Mouse (Mus musculus): ENCODE results near the gene Dnajb8. TPM values are rescaled to one million over a fixed set of nuclear protein-coding genes. Genes with fewer than 3 reads are reported as not detected.

Gene Dnajb8
- total and polyA plus RNA-seq, 2 experiments from 2014 or later: not detected

DNA sequence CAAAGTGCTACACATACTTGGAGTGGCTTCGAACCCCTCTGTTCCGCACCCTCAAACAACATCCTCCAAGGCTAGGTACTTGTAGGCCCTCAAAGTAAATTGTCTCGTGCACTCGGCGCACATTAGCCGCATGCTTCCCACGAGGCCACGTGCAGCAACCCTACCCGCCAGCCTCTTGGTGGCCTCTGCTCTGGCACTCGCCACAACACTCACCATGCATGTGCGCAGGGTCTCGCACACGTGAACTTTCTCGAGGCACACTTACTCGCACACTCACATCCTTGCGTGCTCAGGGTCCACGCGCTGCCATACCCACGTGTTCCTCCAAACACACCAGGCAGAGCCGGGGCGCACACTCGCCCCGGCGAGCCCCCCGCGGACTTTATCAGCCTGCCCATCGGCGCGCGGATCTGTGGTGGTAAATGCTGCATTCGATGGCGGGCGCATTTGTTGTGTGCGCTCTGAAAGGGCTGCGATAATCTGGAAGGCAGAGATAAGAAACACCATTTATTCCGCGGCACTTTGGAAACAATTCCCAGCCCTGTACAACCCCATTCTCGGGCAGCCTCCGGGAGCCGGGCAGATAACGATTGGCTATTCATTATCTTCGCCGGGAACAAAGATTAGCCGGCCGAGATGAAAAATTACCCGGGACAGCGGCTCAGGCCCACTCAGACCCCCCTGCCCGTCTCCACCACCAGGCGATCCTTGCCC lies 31.6 kb upstream of the Dnajb8 start:
- 6% methylated on average over 49 of the region's 49 CpGs for WGBS
- H3K27me3 ChIP-seq (ENCODE audit: insufficient read depth, low read length): peaks cover 63% of the 10 kb centered on the region
- H3K4me3 ChIP-seq (ENCODE audit: low read depth, low read length): no peak overlapping the region
- no peak for TF ChIP-seq CTCF (IDR thresholded peaks at IDR 0.05; ENCODE audit: low read depth)
- no peak overlapping the region for H3K27ac ChIP-seq (ENCODE audit: low read depth, low read length)
- no peaks in the 10 kb centered on the region for H3K9me3 ChIP-seq (ENCODE audit: low read length)
- no peak overlapping the region; the same call in 1 of the 2 replicates for H3K4me2 ChIP-seq (ENCODE audit: low read depth)
- 0 out of 2 replicates have a peak, but pooled peaks cover 7% of the 10 kb centered on the region for H3K4me1 ChIP-seq (ENCODE audit: insufficient read depth)
- H3K36me3 ChIP-seq (ENCODE audit: insufficient read depth): no peaks in the 10 kb centered on the region
- H3K9ac ChIP-seq: no peak overlapping the region
- ATAC-seq: no peak; the same call in 1 of the 2 replicates
- DNase-seq: peak; percentile 45

- no peaks in the 10 kb centered on the region for H3K9me3 ChIP-seq (ENCODE audit: low read length)
- WGBS: 34% methylated on average over 6 of the region's 6 CpGs
- H3K4me2 ChIP-seq (ENCODE audit: low read depth): no peak overlapping the region
- H3K4me3 ChIP-seq (ENCODE audit: low read depth, low read length): no peak overlapping the region
- H3K36me3 ChIP-seq (ENCODE audit: insufficient read depth): no peaks in the 10 kb centered on the region
- H3K9ac ChIP-seq: no peak overlapping the region
- DNase-seq: no peak
- H3K27ac ChIP-seq (ENCODE audit: low read depth, low read length): no peak overlapping the region
- H3K4me1 ChIP-seq (ENCODE audit: insufficient read depth): 0 out of 2 replicates have a peak, but pooled peaks cover 7% of the 10 kb centered on the region
- ATAC-seq: no peak
- no peak for TF ChIP-seq CTCF (IDR thresholded peaks at IDR 0.05; ENCODE audit: low read depth)
- peaks cover 68% of the 10 kb centered on the region for H3K27me3 ChIP-seq (ENCODE audit: insufficient read depth, low read length)
Measured at GRCm38 (mm10) chr6:88191024-88191365, 31.1 kb upstream of the Dnajb8 start.

DNA sequence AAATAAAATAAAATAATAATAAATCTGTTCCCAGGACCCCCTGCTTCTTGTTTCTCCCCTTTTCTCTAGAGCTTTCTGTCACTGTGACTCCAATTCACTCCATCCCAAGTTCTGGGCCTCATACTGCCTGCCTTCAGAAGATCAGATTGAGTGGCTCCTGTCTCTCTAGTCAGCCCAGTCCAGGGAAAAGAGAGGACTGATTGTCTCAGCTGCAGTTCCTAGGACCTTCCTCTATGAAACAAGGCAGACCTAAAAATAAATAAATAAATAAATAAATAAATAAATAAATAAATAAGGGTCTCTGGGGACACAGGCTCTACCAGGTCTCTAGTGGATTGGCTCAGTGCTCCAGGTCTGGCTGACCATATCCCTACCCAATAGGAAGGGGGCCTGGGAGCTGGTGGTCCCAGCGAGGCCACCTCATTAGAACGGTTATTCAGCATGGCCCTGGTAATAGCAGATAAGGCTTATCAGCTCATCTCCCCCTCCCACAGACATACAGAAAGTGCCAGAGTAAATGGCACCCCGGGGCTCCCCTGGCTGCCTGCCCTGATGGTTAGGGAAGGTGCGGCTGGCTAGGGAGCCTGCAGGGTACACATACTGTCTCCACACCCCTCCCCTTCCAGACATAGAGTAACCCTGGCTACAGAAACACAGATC lies 30.5 kb upstream of the Dnajb8 start:
- Histone ChIP-seq H3K9ac (no peak overlapping the region), H3K4me2 (ENCODE audit: low read depth) (no peak overlapping the region), H3K4me1 (ENCODE audit: insufficient read depth) (0 out of 2 replicates have a peak, but pooled peaks cover 7% of the 10 kb centered on the region), H3K27me3 (ENCODE audit: insufficient read depth, low read length) (peaks cover 73% of the 10 kb centered on the region), H3K27ac (ENCODE audit: low read depth, low read length) (no peak overlapping the region), H3K36me3 (ENCODE audit: insufficient read depth) (no peaks in the 10 kb centered on the region), H3K9me3 (ENCODE audit: low read length) (no peaks in the 10 kb centered on the region), H3K4me3 (ENCODE audit: low read depth, low read length) (no peak overlapping the region)
- ATAC-seq (no peak), DNase-seq (no peak)
- WGBS: 15% methylated on average over 4 of the region's 4 CpGs
- no peak for TF ChIP-seq CTCF (IDR thresholded peaks at IDR 0.05; ENCODE audit: low read depth)

DNA sequence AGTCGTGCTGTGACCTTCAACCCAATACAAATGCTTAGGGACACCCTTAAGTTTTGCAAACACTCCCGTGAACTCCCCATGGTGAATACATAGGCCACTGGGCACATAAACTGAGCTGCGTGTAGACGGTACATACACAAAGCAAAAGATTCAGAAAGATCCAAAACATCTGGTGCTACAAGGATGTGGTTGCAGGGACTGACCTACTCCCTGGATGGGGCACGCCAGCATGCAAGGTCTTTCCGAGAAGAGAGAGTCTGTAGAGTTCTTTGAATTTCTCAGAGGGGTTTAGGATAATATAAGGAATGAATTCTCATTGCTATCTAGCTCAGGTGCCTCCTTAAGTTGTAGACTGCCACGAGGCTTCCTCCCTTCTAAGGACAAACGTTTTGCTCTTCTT lies 29.3 kb upstream of the Dnajb8 start:
- H3K27ac ChIP-seq (ENCODE audit: low read depth, low read length): no peak overlapping the region
- 26% methylated on average over 8 of the region's 8 CpGs for WGBS
- TF ChIP-seq CTCF (IDR thresholded peaks at IDR 0.05; ENCODE audit: low read depth): no peak
- ATAC-seq: no peak
- DNase-seq: no peak
- H3K36me3 ChIP-seq (ENCODE audit: insufficient read depth): no peaks in the 10 kb centered on the region
- H3K9me3 ChIP-seq (ENCODE audit: low read length): no peaks in the 10 kb centered on the region
- no peak overlapping the region for H3K4me3 ChIP-seq (ENCODE audit: low read depth, low read length)
- H3K4me2 ChIP-seq (ENCODE audit: low read depth): no peak overlapping the region
- no peak overlapping the region for H3K9ac ChIP-seq
- 0 out of 2 replicates have a peak, but pooled peaks cover 13% of the 10 kb centered on the region for H3K4me1 ChIP-seq (ENCODE audit: insufficient read depth)
- peaks cover 82% of the 10 kb centered on the region for H3K27me3 ChIP-seq (ENCODE audit: insufficient read depth, low read length)

DNA sequence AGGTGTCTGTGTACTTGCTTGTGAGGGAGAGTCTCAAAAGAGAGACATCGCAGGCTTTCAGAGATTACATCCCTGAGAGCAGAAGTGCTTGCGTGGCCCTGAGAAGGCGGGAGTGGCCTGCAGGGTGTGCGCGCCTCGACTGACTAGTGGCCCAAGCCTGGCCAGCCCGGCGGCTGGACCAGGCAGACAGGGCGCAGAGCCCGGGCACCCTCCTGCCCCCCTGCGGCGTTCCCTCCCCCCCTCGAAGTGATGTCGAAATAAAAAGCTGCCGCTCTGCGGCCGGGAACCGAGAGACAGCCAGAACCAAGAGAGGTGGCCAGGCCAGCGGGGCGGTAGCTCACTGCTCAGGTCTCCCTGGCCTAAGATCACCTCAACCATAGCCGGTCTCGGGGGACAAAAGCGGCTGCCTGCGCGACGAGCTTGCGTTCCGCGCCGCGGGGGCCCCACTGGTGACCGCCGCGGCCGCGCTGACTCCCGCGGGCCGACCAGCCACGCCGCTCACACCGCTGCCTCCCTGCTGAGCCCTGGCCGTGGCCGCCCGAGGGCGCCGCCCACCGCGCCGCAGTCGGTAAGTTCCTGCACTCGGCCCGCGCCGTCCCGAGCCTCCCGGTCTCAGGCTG lies 28.5 kb upstream of the Dnajb8 start, which contains the start of gene Gata2:
Gene Gata2, plus strand, starts transcription at position 459 of the 620 bp plus-strand sequence.
- H3K27me3 ChIP-seq (ENCODE audit: insufficient read depth, low read length): peaks cover 83% of the 10 kb centered on the region
- H3K9me3 ChIP-seq (ENCODE audit: low read length): no peaks in the 10 kb centered on the region
- no peak within 1 kb of the TSS for H3K27ac ChIP-seq (ENCODE audit: low read depth, low read length)
- no peak within 1 kb of the TSS; the same call in 1 of the 2 replicates for H3K9ac ChIP-seq
- 0 out of 2 replicates have a peak, but pooled peaks cover 13% of the 10 kb centered on the region for H3K4me1 ChIP-seq (ENCODE audit: insufficient read depth)
- H3K36me3 ChIP-seq (ENCODE audit: insufficient read depth): no peaks in the 10 kb centered on the region
- peak within 1 kb of the TSS; percentile 17 for H3K4me3 ChIP-seq (ENCODE audit: low read depth, low read length)
- 1% methylated on average over 52 of the region's 57 CpGs for WGBS
- no peak for DNase-seq
- no peak for TF ChIP-seq CTCF (IDR thresholded peaks at IDR 0.05; ENCODE audit: low read depth)
- peak within 1 kb of the TSS; percentile 37 for H3K4me2 ChIP-seq (ENCODE audit: low read depth)
- no peak for ATAC-seq

DNA sequence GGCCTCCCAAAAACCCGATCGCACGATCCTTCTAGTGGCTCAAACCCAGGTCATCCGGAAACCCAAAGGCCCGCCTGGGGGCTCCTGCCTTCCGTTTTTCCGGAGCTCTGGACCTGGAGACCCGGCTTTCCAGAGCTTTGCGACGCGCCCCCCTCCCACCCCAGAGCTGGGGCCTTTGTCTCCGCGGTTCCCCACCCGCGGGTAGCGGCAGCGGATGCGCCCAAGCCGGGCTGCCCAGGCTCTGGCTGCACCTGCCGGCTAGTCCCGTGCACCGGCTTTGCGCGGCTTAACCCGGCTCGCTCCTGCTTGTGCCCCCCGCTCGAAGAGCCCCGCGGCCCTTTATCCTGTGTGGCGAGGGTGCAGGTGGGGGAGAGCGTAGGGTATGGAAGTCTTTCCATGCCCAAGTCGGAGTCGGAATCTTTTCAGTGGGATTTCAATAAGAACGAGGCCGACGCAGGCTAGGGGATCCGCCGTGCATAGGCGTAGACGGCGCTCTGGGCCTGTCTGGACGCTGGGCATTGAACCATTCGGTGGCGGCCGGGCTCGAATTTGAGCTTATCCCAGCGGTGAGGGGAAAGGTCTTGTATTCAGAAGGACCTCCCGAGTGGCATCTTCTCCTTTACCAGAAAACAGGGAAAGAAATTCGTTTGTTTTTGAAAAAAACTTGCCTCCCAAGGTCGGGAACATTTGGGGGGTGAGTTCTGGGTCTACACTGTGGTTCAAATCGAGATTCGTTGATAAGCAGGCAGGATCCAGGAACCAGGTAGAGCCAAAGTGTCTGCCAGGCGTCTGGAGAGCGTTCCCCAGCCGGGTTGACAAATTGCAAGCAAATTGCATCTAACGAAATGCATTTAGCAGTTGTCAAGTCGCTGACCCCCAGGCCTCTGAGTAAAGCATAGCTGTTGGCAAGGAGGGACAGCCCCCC lies 27.8 kb upstream of the Dnajb8 start:
- Histone ChIP-seq H3K4me3 (ENCODE audit: low read depth, low read length) (peak overlapping the region; percentile 17), H3K27me3 (ENCODE audit: insufficient read depth, low read length) (peaks cover 82% of the 10 kb centered on the region), H3K9me3 (ENCODE audit: low read length) (no peaks in the 10 kb centered on the region), H3K4me2 (ENCODE audit: low read depth) (peak overlapping the region; percentile 37), H3K4me1 (ENCODE audit: insufficient read depth) (0 out of 2 replicates have a peak, but pooled peaks cover 10% of the 10 kb centered on the region), H3K27ac (ENCODE audit: low read depth, low read length) (no peak overlapping the region), H3K9ac (no peak overlapping the region), H3K36me3 (ENCODE audit: insufficient read depth) (no peaks in the 10 kb centered on the region)
- TF ChIP-seq CTCF (IDR thresholded peaks at IDR 0.05; ENCODE audit: low read depth): no peak
- ATAC-seq (no peak), DNase-seq (peak; percentile 71)
- WGBS: 1% methylated on average over 58 of the region's 58 CpGs

Data from forebrain, postnatal 0 days (tissue).